Mouse (Mus musculus): ENCODE results near the gene Mccc2. TPM values are rescaled to one million over a fixed set of nuclear protein-coding genes. Genes with fewer than 3 reads are reported as not detected.

Gene Mccc2
- polyA plus RNA-seq, 1 experiment, result 20.1 TPM

GRCm38 (mm10) chr13:99937741-99938140, 77.7 kb downstream of the Mccc2 start:
- H3K9me3 ChIP-seq (replicated peaks; ENCODE audit: control insufficient read depth, insufficient read depth, low read length, poor library complexity, severe bottlenecking), result no peaks in the 10 kb centered on the region
- H3K27ac ChIP-seq (ENCODE audit: insufficient read depth, low read length), result no peak overlapping the region
- H3K4me1 ChIP-seq (ENCODE audit: control insufficient read depth, insufficient read depth, low read length), result no peaks in the 10 kb centered on the region
- no peaks in the 10 kb centered on the region for H3K27me3 ChIP-seq (ENCODE audit: control insufficient read depth, insufficient read depth, low read length, poor library complexity, severe bottlenecking)
- H3K4me3 ChIP-seq (ENCODE audit: low read depth, low read length), result no peak overlapping the region
- no peaks in the 10 kb centered on the region for H3K36me3 ChIP-seq (ENCODE audit: control insufficient read depth, insufficient read depth, low read length, poor library complexity, severe bottlenecking)
- TF ChIP-seq CTCF (IDR thresholded peaks at IDR 0.05; ENCODE audit: low read depth, low read length) (no peak), POLR2A (IDR thresholded peaks at IDR 0.05; ENCODE audit: insufficient read depth, low read length) (no peak), EP300 (IDR thresholded peaks at IDR 0.05; ENCODE audit: insufficient read depth, low read depth, low read length) (no peak)
- no peak overlapping the region for H3K9ac ChIP-seq (ENCODE audit: low read depth, poor library complexity, severe bottlenecking)

- Histone ChIP-seq H3K27ac (ENCODE audit: insufficient read depth, low read length) (no peak overlapping the region), H3K4me3 (ENCODE audit: low read depth, low read length) (no peak overlapping the region), H3K36me3 (ENCODE audit: control insufficient read depth, insufficient read depth, low read length, poor library complexity, severe bottlenecking) (no peaks in the 10 kb centered on the region), H3K9me3 (replicated peaks; ENCODE audit: control insufficient read depth, insufficient read depth, low read length, poor library complexity, severe bottlenecking) (no peaks in the 10 kb centered on the region), H3K4me1 (ENCODE audit: control insufficient read depth, insufficient read depth, low read length) (no peaks in the 10 kb centered on the region), H3K27me3 (ENCODE audit: control insufficient read depth, insufficient read depth, low read length, poor library complexity, severe bottlenecking) (no peaks in the 10 kb centered on the region), H3K9ac (ENCODE audit: low read depth, poor library complexity, severe bottlenecking) (no peak overlapping the region)
- no peak for TF ChIP-seq CTCF (IDR thresholded peaks at IDR 0.05; ENCODE audit: low read depth, low read length)
- no peak for TF ChIP-seq POLR2A (IDR thresholded peaks at IDR 0.05; ENCODE audit: insufficient read depth, low read length)
- TF ChIP-seq EP300 (IDR thresholded peaks at IDR 0.05; ENCODE audit: insufficient read depth, low read depth, low read length), result no peak
Measured at GRCm38 (mm10) chr13:99932406-99932805, 83.0 kb downstream of the Mccc2 start.

- Histone ChIP-seq H3K4me3 (ENCODE audit: low read depth, low read length) (no peak overlapping the region), H3K9ac (ENCODE audit: low read depth, poor library complexity, severe bottlenecking) (no peak overlapping the region), H3K9me3 (replicated peaks; ENCODE audit: control insufficient read depth, insufficient read depth, low read length, poor library complexity, severe bottlenecking) (no peaks in the 10 kb centered on the region), H3K27me3 (ENCODE audit: control insufficient read depth, insufficient read depth, low read length, poor library complexity, severe bottlenecking) (no peaks in the 10 kb centered on the region), H3K27ac (ENCODE audit: insufficient read depth, low read length) (no peak overlapping the region), H3K4me1 (ENCODE audit: control insufficient read depth, insufficient read depth, low read length) (no peaks in the 10 kb centered on the region), H3K36me3 (ENCODE audit: control insufficient read depth, insufficient read depth, low read length, poor library complexity, severe bottlenecking) (no peaks in the 10 kb centered on the region)
- TF ChIP-seq EP300 (IDR thresholded peaks at IDR 0.05; ENCODE audit: insufficient read depth, low read depth, low read length) (no peak), CTCF (IDR thresholded peaks at IDR 0.05; ENCODE audit: low read depth, low read length) (no peak), POLR2A (IDR thresholded peaks at IDR 0.05; ENCODE audit: insufficient read depth, low read length) (no peak)
Measured at GRCm38 (mm10) chr13:99931502-99931901, 83.9 kb downstream of the Mccc2 start.

DNA sequence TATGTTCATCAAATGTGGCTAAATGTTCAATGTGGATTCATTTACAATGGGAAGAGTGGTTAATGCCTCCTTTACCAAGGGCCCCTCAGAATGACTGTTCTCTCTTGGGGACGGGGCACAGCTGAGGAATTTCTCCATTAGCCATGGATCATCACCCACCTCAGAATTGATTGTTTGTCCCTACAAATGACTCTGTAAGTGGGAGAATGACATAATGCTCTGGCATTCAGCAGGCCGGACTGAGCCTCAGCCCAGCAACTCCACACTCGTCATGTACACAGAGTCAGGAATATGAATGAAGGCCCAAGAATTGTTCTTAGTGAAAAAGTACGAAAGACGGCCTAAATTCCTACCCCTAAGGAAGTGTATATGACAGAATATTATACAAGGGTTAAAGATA, 89.2 kb downstream of the Mccc2 start:
- no peak overlapping the region for H3K9ac ChIP-seq (ENCODE audit: low read depth, poor library complexity, severe bottlenecking)
- H3K4me3 ChIP-seq (ENCODE audit: low read depth, low read length), result no peak overlapping the region
- H3K27ac ChIP-seq (ENCODE audit: insufficient read depth, low read length), result no peak overlapping the region
- no peaks in the 10 kb centered on the region for H3K36me3 ChIP-seq (ENCODE audit: control insufficient read depth, insufficient read depth, low read length, poor library complexity, severe bottlenecking)
- no peak for TF ChIP-seq CTCF (IDR thresholded peaks at IDR 0.05; ENCODE audit: low read depth, low read length)
- no peak for TF ChIP-seq EP300 (IDR thresholded peaks at IDR 0.05; ENCODE audit: insufficient read depth, low read depth, low read length)
- no peak for TF ChIP-seq POLR2A (IDR thresholded peaks at IDR 0.05; ENCODE audit: insufficient read depth, low read length)
- H3K27me3 ChIP-seq (ENCODE audit: control insufficient read depth, insufficient read depth, low read length, poor library complexity, severe bottlenecking), result no peaks in the 10 kb centered on the region
- H3K4me1 ChIP-seq (ENCODE audit: control insufficient read depth, insufficient read depth, low read length), result no peaks in the 10 kb centered on the region
- no peaks in the 10 kb centered on the region for H3K9me3 ChIP-seq (replicated peaks; ENCODE audit: control insufficient read depth, insufficient read depth, low read length, poor library complexity, severe bottlenecking)

- TF ChIP-seq EP300 (IDR thresholded peaks at IDR 0.05; ENCODE audit: insufficient read depth, low read depth, low read length), result no peak
- no peak for TF ChIP-seq POLR2A (IDR thresholded peaks at IDR 0.05; ENCODE audit: insufficient read depth, low read length)
- TF ChIP-seq CTCF (IDR thresholded peaks at IDR 0.05; ENCODE audit: low read depth, low read length), result no peak
- H3K4me3 ChIP-seq (ENCODE audit: low read depth, low read length), result no peak overlapping the region
- no peak overlapping the region for H3K9ac ChIP-seq (ENCODE audit: low read depth, poor library complexity, severe bottlenecking)
- no peaks in the 10 kb centered on the region for H3K9me3 ChIP-seq (replicated peaks; ENCODE audit: control insufficient read depth, insufficient read depth, low read length, poor library complexity, severe bottlenecking)
- H3K27me3 ChIP-seq (ENCODE audit: control insufficient read depth, insufficient read depth, low read length, poor library complexity, severe bottlenecking), result no peaks in the 10 kb centered on the region
- no peaks in the 10 kb centered on the region for H3K36me3 ChIP-seq (ENCODE audit: control insufficient read depth, insufficient read depth, low read length, poor library complexity, severe bottlenecking)
- no peaks in the 10 kb centered on the region for H3K4me1 ChIP-seq (ENCODE audit: control insufficient read depth, insufficient read depth, low read length)
- H3K27ac ChIP-seq (ENCODE audit: insufficient read depth, low read length), result no peak overlapping the region
Measured at GRCm38 (mm10) chr13:99915632-99916031, 99.8 kb downstream of the Mccc2 start.

DNA sequence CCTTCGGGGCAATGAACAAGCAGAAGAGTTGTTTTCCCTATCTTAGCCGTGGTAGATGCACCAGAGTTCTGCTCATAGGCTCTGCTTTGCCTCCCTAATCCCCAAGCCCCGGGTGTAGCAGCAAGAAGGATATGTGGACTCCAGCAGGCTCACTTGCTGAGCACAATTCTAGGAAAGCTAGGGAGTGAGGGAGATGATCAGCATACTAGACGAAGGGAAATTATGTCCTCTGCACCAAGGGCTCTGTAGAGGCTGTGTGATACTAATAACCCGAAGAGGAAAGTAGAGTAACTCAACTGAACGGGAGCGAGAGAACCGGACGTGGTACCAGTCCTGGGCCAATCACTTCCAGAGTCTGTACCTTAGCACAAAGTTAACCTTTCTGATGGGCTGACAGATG, 114.5 kb downstream of the Mccc2 start, which contains the start of gene Cartpt:
Gene Cartpt, minus strand, starts transcription at position 127 of the 400 bp plus-strand sequence.
- TF ChIP-seq POLR2A (IDR thresholded peaks at IDR 0.05; ENCODE audit: insufficient read depth, low read length) (no peak), EP300 (IDR thresholded peaks at IDR 0.05; ENCODE audit: insufficient read depth, low read depth, low read length) (no peak), CTCF (IDR thresholded peaks at IDR 0.05; ENCODE audit: low read depth, low read length) (no peak)
- H3K9me3 ChIP-seq (replicated peaks; ENCODE audit: control insufficient read depth, insufficient read depth, low read length, poor library complexity, severe bottlenecking), result no peaks in the 10 kb centered on the region
- no peak within 1 kb of the TSS for H3K9ac ChIP-seq (ENCODE audit: low read depth, poor library complexity, severe bottlenecking)
- H3K27me3 ChIP-seq (ENCODE audit: control insufficient read depth, insufficient read depth, low read length, poor library complexity, severe bottlenecking), result no peaks in the 10 kb centered on the region
- H3K27ac ChIP-seq (ENCODE audit: insufficient read depth, low read length), result no peak within 1 kb of the TSS
- peak within 1 kb of the TSS; percentile 28 for H3K4me3 ChIP-seq (ENCODE audit: low read depth, low read length)
- H3K36me3 ChIP-seq (ENCODE audit: control insufficient read depth, insufficient read depth, low read length, poor library complexity, severe bottlenecking), result no peaks in the 10 kb centered on the region
- H3K4me1 ChIP-seq (ENCODE audit: control insufficient read depth, insufficient read depth, low read length), result no peaks in the 10 kb centered on the region

Measured in ES-Bruce4 (cell line).